In genomic region chr2:72592011-72592410, GRCm38 (mm10) we compare ENCODE assay signal across 32 mouse cellular contexts.
DNase-seq lines count a peak whose midpoint lies in the region; ATAC-seq lines count a peak whose summit lies in the region.
"Had no signal": no experiment of that assay in that cellular context is flagged by ENCODE, and none has a peak within 500 bp of the region (broad histone marks: within the 10 kb centered on the region; RNA-seq: fewer than 3 reads in every experiment).

No protein-coding gene starts in this region.

- ATAC-seq in midbrain, embryonic 11.5 days (ENCODE audit: low FRiP score), result 0 out of 2 replicates have a peak, but pooled peaks have one; percentile 35
- no peak for ATAC-seq in midbrain, embryonic 15.5 days (replicated peaks)
- ATAC-seq in midbrain, embryonic 14.5 days (ENCODE audit: low FRiP score, low TSS enrichment), result no peak
- ATAC-seq in intestine, embryonic 15.5 days, result no peak
- ATAC-seq: forebrain, embryonic 13.5 days; intestine, embryonic 16.5 days; liver, embryonic 12.5 days; liver, postnatal 0 days had no signal

- 32% methylated on average over 3 of the region's 3 CpGs for WGBS in midbrain, embryonic 11.5 days
- 18% methylated on average over 3 of the region's 3 CpGs for WGBS in midbrain, embryonic 15.5 days
- WGBS in midbrain, embryonic 14.5 days, result 7% methylated on average over 3 of the region's 3 CpGs
- 50% methylated on average over 3 of the region's 3 CpGs for WGBS in intestine, embryonic 15.5 days

- no peaks in the 10 kb centered on the region for H3K36me3 ChIP-seq in midbrain, embryonic 11.5 days (ENCODE audit: control insufficient read depth, insufficient read depth, low read length)
- no peaks in the 10 kb centered on the region for H3K36me3 ChIP-seq in midbrain, embryonic 15.5 days (replicated peaks)
- no peaks in the 10 kb centered on the region for H3K36me3 ChIP-seq in midbrain, embryonic 14.5 days (ENCODE audit: control insufficient read depth, insufficient read depth, low read length)
- no peaks in the 10 kb centered on the region for H3K36me3 ChIP-seq in intestine, embryonic 15.5 days
- H3K36me3 ChIP-seq: G1E; heart, embryonic 13.5 days; hindbrain, embryonic 15.5 days; liver, embryonic 12.5 days had no signal

- no peak overlapping the region for H3K4me2 ChIP-seq in midbrain, embryonic 11.5 days
- no peak overlapping the region for H3K4me2 ChIP-seq in midbrain, embryonic 15.5 days
- H3K4me2 ChIP-seq in midbrain, embryonic 14.5 days (ENCODE audit: low read length), result no peak overlapping the region
- no peak overlapping the region for H3K4me2 ChIP-seq in intestine, embryonic 15.5 days (replicated peaks)
- H3K4me2 ChIP-seq: forebrain, embryonic 13.5 days; heart, embryonic 13.5 days; hindbrain, embryonic 15.5 days; liver, embryonic 12.5 days had no signal

- H3K4me1 ChIP-seq in midbrain, embryonic 11.5 days (ENCODE audit: control insufficient read depth, insufficient read depth, low read length), result no peaks in the 10 kb centered on the region
- peaks cover 13% of the 10 kb centered on the region for H3K4me1 ChIP-seq in midbrain, embryonic 15.5 days
- H3K4me1 ChIP-seq in midbrain, embryonic 14.5 days (ENCODE audit: control insufficient read depth, insufficient read depth, low read length), result peaks cover 11% of the 10 kb centered on the region
- H3K4me1 ChIP-seq in intestine, embryonic 15.5 days (replicated peaks), result no peaks in the 10 kb centered on the region
- H3K4me1 ChIP-seq: liver, embryonic 12.5 days had no signal

- peak; percentile 83 for DNase-seq in midbrain, embryonic 11.5 days (ENCODE audit: low spot score, missing footprints)
- peak; percentile 13 for DNase-seq in NIH3T3 (ENCODE audit: low read depth)
- DNase-seq in midbrain, embryonic 14.5 days, result peak; percentile 42
- DNase-seq in retina, postnatal 7 days (ENCODE audit: low read depth, low spot score), result peak; percentile 3
- no peak for DNase-seq in T-cell, adult 2 months (ENCODE audit: low spot score)
- DNase-seq: adrenal gland, postnatal 25 days; cerebellum, adult 18-20 months; cerebellum, postnatal 14 days; gastrocnemius, postnatal 36 days; heart, adult 2 months; heart, postnatal 10 days; kidney, adult 8-10 months; kidney, postnatal 4 days; layer of hippocampus, postnatal 36 days; left cerebral cortex, postnatal 4 days; liver, postnatal 0 days; lung, postnatal 36 days; right cerebral cortex, postnatal 4 days; thymus, adult 18-20 months; thymus, postnatal 25 days had no signal

- H3K27ac ChIP-seq in midbrain, embryonic 11.5 days (ENCODE audit: low read depth, low read length), result no peak overlapping the region
- H3K27ac ChIP-seq in midbrain, embryonic 15.5 days, result no peak overlapping the region
- H3K27ac ChIP-seq in midbrain, embryonic 14.5 days (replicated peaks; ENCODE audit: low read depth, low read length), result no peak overlapping the region
- H3K27ac ChIP-seq in intestine, embryonic 15.5 days, result no peak overlapping the region
- H3K27ac ChIP-seq: forebrain, embryonic 13.5 days; heart, adult 2 months; heart, embryonic 13.5 days; hindbrain, embryonic 15.5 days; kidney, postnatal 0 days; liver, embryonic 12.5 days; stomach, postnatal 0 days had no signal

- peaks cover 2% of the 10 kb centered on the region; the same call in 1 of the 2 replicates for H3K27me3 ChIP-seq in midbrain, embryonic 11.5 days (ENCODE audit: control insufficient read depth, insufficient read depth, low read length)
- peaks cover 4% of the 10 kb centered on the region; the same call in 1 of the 2 replicates for H3K27me3 ChIP-seq in midbrain, embryonic 15.5 days (replicated peaks)
- peaks cover 22% of the 10 kb centered on the region for H3K27me3 ChIP-seq in midbrain, embryonic 14.5 days (ENCODE audit: control insufficient read depth, insufficient read depth, low read length)
- no peaks in the 10 kb centered on the region for H3K27me3 ChIP-seq in intestine, embryonic 15.5 days (replicated peaks)
- H3K27me3 ChIP-seq: forebrain, embryonic 13.5 days; heart, embryonic 13.5 days; liver, embryonic 12.5 days had no signal

- H3K9me3 ChIP-seq in midbrain, embryonic 11.5 days (ENCODE audit: control insufficient read depth, low read length), result no peaks in the 10 kb centered on the region
- H3K9me3 ChIP-seq in midbrain, embryonic 15.5 days, result no peaks in the 10 kb centered on the region
- no peaks in the 10 kb centered on the region for H3K9me3 ChIP-seq in midbrain, embryonic 14.5 days (ENCODE audit: control insufficient read depth, low read length)
- H3K9me3 ChIP-seq in intestine, embryonic 15.5 days, result no peaks in the 10 kb centered on the region
- H3K9me3 ChIP-seq: forebrain, embryonic 13.5 days; G1E; heart, embryonic 13.5 days; hindbrain, embryonic 15.5 days; liver, embryonic 12.5 days had no signal

- no peak overlapping the region for H3K4me3 ChIP-seq in midbrain, embryonic 11.5 days (ENCODE audit: low read depth, low read length)
- no peak overlapping the region for H3K4me3 ChIP-seq in midbrain, embryonic 15.5 days
- H3K4me3 ChIP-seq in midbrain, embryonic 14.5 days (replicated peaks; ENCODE audit: low read depth, low read length), result no peak overlapping the region
- H3K4me3 ChIP-seq in intestine, embryonic 15.5 days (replicated peaks), result no peak overlapping the region
- H3K4me3 ChIP-seq: erythroblast, embryonic 14.5 days; forebrain, embryonic 13.5 days; heart, adult 2 months; heart, embryonic 13.5 days; hindbrain, embryonic 15.5 days; liver, embryonic 12.5 days; megakaryocyte, embryonic 14.5 days had no signal

- H3K9ac ChIP-seq in midbrain, embryonic 11.5 days (ENCODE audit: low read length), result no peak overlapping the region
- no peak overlapping the region for H3K9ac ChIP-seq in midbrain, embryonic 15.5 days
- no peak overlapping the region for H3K9ac ChIP-seq in midbrain, embryonic 14.5 days (replicated peaks; ENCODE audit: low read length)
- H3K9ac ChIP-seq in intestine, embryonic 15.5 days, result no peak overlapping the region
- H3K9ac ChIP-seq: forebrain, embryonic 13.5 days; heart, embryonic 13.5 days; hindbrain, embryonic 15.5 days; liver, embryonic 12.5 days; liver, postnatal 0 days had no signal
